ENCODE assay signal across 8 mouse cellular contexts in genomic region chr13:114387074-114387487, GRCm38 (mm10). TPM values are rescaled to one million over a fixed set of nuclear protein-coding genes. Genes with fewer than 3 reads are reported as not detected.
A peak's percentile ranks its signal among the peaks of the same experiment; 100 is the strongest.
DNase-seq lines count a peak whose midpoint lies in the region; ATAC-seq and TF ChIP-seq lines count a peak whose summit lies in the region.

No protein-coding gene starts in this region.

- peak overlapping the region; percentile 63 for H3K4me2 ChIP-seq in intestine, postnatal 0 days (replicated peaks; ENCODE audit: low read depth)
- H3K4me2 ChIP-seq in neural tube, embryonic 12.5 days (replicated peaks) = peak overlapping the region; percentile 78

- H3K9ac ChIP-seq in intestine, postnatal 0 days (ENCODE audit: low read depth, low read length) = peak overlapping the region; percentile 68
- peak overlapping the region; percentile 80 for H3K9ac ChIP-seq in neural tube, embryonic 12.5 days

- no peak for TF ChIP-seq CTCF in intestine, postnatal 0 days (IDR thresholded peaks at IDR 0.05; ENCODE audit: low read depth)

- DNase-seq in cerebellum, adult 11 months = peak; percentile 5
- DNase-seq in cerebellum, postnatal 36 days = no peak
- DNase-seq in thymus, postnatal 0 days (ENCODE audit: low spot score) = peak; percentile 43
- no peak for DNase-seq in thymus, postnatal 4 days
- no peak for DNase-seq in right cerebral cortex, postnatal 25 days
- DNase-seq in ovary, postnatal 10 days (ENCODE audit: low spot score) = no peak

- no peaks in the 10 kb centered on the region for H3K27me3 ChIP-seq in intestine, postnatal 0 days (replicated peaks; ENCODE audit: control insufficient read depth, insufficient read depth, low read length)
- no peaks in the 10 kb centered on the region for H3K27me3 ChIP-seq in neural tube, embryonic 12.5 days (replicated peaks)

- H3K27ac ChIP-seq in intestine, postnatal 0 days (ENCODE audit: low read depth, low read length) = no peak overlapping the region; the same call in 1 of the 2 replicates
- no peak overlapping the region for H3K27ac ChIP-seq in neural tube, embryonic 12.5 days

- H3K9me3 ChIP-seq in intestine, postnatal 0 days (ENCODE audit: control insufficient read depth) = no peaks in the 10 kb centered on the region
- H3K9me3 ChIP-seq in neural tube, embryonic 12.5 days = no peaks in the 10 kb centered on the region; the same call in 1 of the 2 replicates

- 0 out of 2 replicates have a peak, but pooled peaks have one; percentile 27 for ATAC-seq in intestine, postnatal 0 days
- peak; percentile 62 for ATAC-seq in neural tube, embryonic 12.5 days (ENCODE audit: low FRiP score, low read depth)

- 2% methylated on average over 10 of the region's 10 CpGs for WGBS in intestine, postnatal 0 days
- WGBS in neural tube, embryonic 12.5 days = 7% methylated on average over 10 of the region's 10 CpGs

- H3K4me3 ChIP-seq in intestine, postnatal 0 days (ENCODE audit: low read depth, low read length) = peak overlapping the region; percentile 82
- peak overlapping the region; percentile 87 for H3K4me3 ChIP-seq in neural tube, embryonic 12.5 days

- no peaks in the 10 kb centered on the region for H3K4me1 ChIP-seq in intestine, postnatal 0 days (replicated peaks; ENCODE audit: control insufficient read depth, insufficient read depth, low read length)
- H3K4me1 ChIP-seq in neural tube, embryonic 12.5 days = no peaks in the 10 kb centered on the region

- H3K36me3 ChIP-seq in intestine, postnatal 0 days (ENCODE audit: control insufficient read depth, insufficient read depth) = no peaks in the 10 kb centered on the region
- peaks cover 5% of the 10 kb centered on the region; the same call in 1 of the 2 replicates for H3K36me3 ChIP-seq in neural tube, embryonic 12.5 days

RNA-seq across cellular contexts. Expression of gene Ndufs4, which starts 1.0 kb away (rescaled TPM):
- 466 and 520 TPM in 2 replicates for polyA plus RNA-seq in thymus, postnatal 0 days (2015; fragmentation: Nextera tagmentation; extraction: Ambion mirVana)
- polyA plus RNA-seq in intestine, postnatal 0 days (2015; fragmentation: Nextera tagmentation; extraction: Ambion mirVana) = 378 and 413 TPM in 2 replicates
- polyA plus RNA-seq in neural tube, embryonic 12.5 days (2016; fragmentation: Nextera tagmentation; extraction: Ambion mirVana) = 308 and 323 TPM in 2 replicates

Comparison
In these comparisons a context has a peak if more than half of its experiments do, and no peak if none do; other contexts are left out.
1. DNase-seq: peak in cerebellum, adult 11 months (single experiment) and thymus, postnatal 0 days (single experiment); none in cerebellum, postnatal 36 days (0 of 2), thymus, postnatal 4 days (single experiment), right cerebral cortex, postnatal 25 days (single experiment) and ovary, postnatal 10 days (single experiment).